Mouse (Mus musculus): ENCODE results near the gene Igflr1.

The Igflr1 gene

GRCm38 (mm10) chr7:30564970-30565571 is at the start of gene Igflr1:
Gene Igflr1 (plus strand): TSS chr7:30565427.
- no peak for DNase-seq (ENCODE audit: extremely low read depth, low read depth, low spot score)

DNA sequence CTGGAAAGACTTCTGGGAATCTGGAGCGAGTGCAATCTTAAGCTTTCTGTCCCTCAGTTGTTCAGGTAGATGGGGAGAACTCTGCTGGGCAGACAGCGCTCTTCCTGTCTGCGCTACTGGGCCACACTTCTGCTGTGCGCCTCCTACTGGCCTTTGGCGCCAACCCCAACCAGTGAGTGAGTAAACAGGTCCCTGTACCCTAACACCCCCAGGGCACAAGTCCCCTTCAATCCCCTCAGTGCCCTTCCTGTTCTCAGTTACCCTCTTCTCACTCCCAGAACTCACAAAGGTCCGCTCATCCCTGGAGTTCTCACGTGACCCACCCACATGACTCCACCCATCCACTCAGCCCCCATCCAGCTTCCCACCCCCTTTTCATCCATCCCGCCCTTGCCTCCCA is 46.9 kb upstream of the Igflr1 start:
- no peak for DNase-seq (ENCODE audit: extremely low read depth, low read depth, low spot score)

DNA sequence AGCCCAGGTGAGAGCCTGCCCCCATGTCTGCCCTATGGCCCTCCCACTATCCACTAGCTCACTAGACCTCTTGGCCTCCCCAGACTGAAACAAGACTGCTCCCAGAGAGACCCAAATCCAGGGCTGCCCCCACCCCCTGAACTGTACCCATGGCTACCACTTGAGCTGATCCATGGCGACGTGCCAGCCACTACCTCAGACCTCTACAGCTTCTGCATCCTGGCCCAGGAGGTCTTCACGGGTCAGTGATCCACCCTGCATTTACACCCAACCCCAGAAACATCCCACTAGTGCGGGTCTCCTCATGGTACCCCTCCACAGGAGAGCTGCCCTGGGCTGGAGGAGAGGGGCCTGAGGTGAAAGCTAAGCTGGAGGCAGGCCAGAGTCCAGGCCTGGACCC is 44.8 kb upstream of the Igflr1 start:
- no peak for DNase-seq (ENCODE audit: extremely low read depth, low read depth, low spot score)

DNA sequence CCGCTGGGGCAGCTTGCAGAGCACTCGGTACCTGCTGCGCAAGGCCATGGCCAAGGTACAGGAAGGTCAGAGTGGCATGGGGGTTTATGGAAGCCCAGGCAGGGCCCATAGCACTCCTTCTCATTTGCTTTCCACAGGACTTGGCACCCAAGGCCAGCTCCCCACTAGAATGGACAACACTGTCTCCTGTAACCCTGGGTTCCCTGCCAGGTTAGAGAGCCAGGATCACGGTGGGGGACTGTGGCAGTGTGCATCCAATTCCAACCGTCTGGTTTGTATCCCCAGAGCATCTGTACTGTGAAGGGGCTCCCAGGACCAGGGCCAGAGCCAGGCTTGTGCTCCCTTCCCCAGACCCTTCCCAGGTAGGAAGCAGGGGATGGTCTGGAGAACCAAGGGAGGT is 44.4 kb upstream of the Igflr1 start:
- DNase-seq (ENCODE audit: extremely low read depth, low read depth, low spot score), result no peak

GRCm38 (mm10) chr7:30522871-30523270 is 42.4 kb upstream of the Igflr1 start:
- no peak for DNase-seq (ENCODE audit: extremely low read depth, low read depth, low spot score)

- DNase-seq (ENCODE audit: extremely low read depth, low read depth, low spot score), result no peak
Measured at GRCm38 (mm10) chr7:30524487-30524886, 40.7 kb upstream of the Igflr1 start.

- no peak for DNase-seq (ENCODE audit: extremely low read depth, low read depth, low spot score)
Measured at GRCm38 (mm10) chr7:30525954-30526353, 39.3 kb upstream of the Igflr1 start.

- DNase-seq (ENCODE audit: extremely low read depth, low read depth, low spot score), result no peak
Measured at GRCm38 (mm10) chr7:30526399-30526798, 38.8 kb upstream of the Igflr1 start.

GRCm38 (mm10) chr7:30526981-30527380 is 38.2 kb upstream of the Igflr1 start:
- DNase-seq (ENCODE audit: extremely low read depth, low read depth, low spot score), result no peak

- no peak for DNase-seq (ENCODE audit: extremely low read depth, low read depth, low spot score)
Measured at GRCm38 (mm10) chr7:30531291-30531815, 33.9 kb upstream of the Igflr1 start.

- no peak for DNase-seq (ENCODE audit: extremely low read depth, low read depth, low spot score)
Measured at GRCm38 (mm10) chr7:30532931-30533330, 32.3 kb upstream of the Igflr1 start.

- no peak for DNase-seq (ENCODE audit: extremely low read depth, low read depth, low spot score)
Measured at GRCm38 (mm10) chr7:30533941-30534632, 31.1 kb upstream of the Igflr1 start.

DNA sequence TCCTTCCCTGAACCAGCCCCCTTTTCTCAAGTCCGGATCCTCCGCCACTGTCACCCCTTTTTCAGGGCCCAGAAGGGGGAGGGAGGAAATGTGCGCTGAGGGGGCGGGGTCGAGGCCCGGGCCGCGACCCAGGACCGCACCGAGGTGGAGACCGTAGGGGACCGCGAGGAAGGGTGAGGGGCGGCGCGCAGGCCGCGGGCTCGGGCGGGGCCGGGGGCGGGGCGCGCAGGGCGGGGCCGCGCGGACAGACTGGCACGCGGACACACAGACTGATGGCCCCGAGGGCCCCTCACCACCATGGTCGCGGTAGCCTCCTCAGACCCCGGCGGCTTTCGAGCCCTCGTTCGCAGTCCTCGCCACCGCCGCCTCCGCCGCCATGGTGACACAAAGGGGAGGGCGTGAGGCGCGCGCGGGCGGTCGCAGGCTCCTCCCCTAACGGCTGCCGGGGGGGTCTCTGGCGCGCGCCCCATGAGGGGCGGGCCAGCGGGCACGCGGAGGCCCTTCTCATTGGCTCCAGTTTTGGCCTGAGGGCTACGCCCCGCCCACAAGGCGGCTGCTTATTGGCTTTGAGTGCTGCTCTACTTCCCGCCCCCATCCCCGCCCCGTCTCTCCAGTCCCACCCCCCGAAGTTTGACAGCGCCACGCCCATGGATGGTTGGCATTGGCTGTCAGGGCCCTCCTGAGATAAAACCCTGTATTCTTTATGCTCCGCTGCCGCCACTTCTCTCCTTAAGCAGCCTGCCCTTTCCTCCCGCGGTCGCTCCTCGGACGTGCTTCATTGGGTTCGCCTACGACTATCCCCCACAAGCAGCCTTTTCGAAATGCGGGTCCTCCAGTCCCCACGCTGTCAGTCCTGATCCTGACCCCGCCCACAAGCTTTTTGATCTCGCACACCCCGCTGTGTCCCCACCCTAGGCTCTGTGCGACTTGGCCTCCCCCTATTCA is 30.3 kb upstream of the Igflr1 start, which contains the start of gene Arhgap33:
TSS of gene Arhgap33 (minus strand) at position 428 of the 945 bp plus-strand sequence.
- DNase-seq (ENCODE audit: extremely low read depth, low read depth, low spot score), result peak; percentile 52

DNA sequence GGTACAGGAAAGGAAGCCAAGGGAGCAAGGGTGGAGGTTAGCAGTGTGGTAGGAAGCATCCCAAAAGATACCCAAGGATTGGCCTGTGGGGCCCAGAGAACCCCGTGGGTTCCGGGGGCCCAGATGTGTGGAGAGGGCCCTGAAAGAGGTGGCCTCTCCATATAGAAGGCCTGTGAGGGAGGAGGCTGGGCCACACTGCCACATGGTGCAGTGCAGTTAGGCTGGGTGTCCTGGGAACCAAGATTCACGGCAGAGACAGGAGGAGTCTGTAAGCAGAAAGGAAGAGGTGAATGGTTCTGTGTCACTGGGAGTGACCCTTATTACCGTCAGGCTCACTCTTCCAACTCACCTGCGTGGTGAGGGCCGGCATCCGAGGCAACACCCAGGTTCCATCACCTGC is 24.7 kb upstream of the Igflr1 start:
- DNase-seq (ENCODE audit: extremely low read depth, low read depth, low spot score), result no peak

- no peak for DNase-seq (ENCODE audit: extremely low read depth, low read depth, low spot score)
Measured at GRCm38 (mm10) chr7:30544327-30544726, 20.9 kb upstream of the Igflr1 start.

- DNase-seq (ENCODE audit: extremely low read depth, low read depth, low spot score), result no peak
Measured at GRCm38 (mm10) chr7:30549880-30550279, 15.3 kb upstream of the Igflr1 start.

- DNase-seq (ENCODE audit: extremely low read depth, low read depth, low spot score), result no peak
Measured at GRCm38 (mm10) chr7:30550603-30551002, 14.6 kb upstream of the Igflr1 start.

- peak; percentile 45 for DNase-seq (ENCODE audit: extremely low read depth, low read depth, low spot score)
Measured at GRCm38 (mm10) chr7:30551445-30552101, 13.7 kb upstream of the Igflr1 start.

- peak; percentile 97 for DNase-seq (ENCODE audit: extremely low read depth, low read depth, low spot score)
Measured at GRCm38 (mm10) chr7:30552102-30553020, 12.9 kb upstream of the Igflr1 start, which contains the start of the genes Hspb6 and Proser3. Gene Hspb6 (plus strand): TSS chr7:30552178. Gene Proser3 (minus strand): TSS chr7:30552299.
